Mouse (Mus musculus) stomach, embryonic 16.5 days (tissue): ENCODE measurements at regions not wholly inside any gene's neighbourhood (a gene's known extent, or its start where the extent isn't known, plus 50 kb on each side); places are given as distances from the start of the nearest gene placed in this dataset.

Experiments used
- ATAC-seq: fragments of 200-750 bp; cut with Nextera tagmentation; 2 replicates; pipeline ENCODE4 v1.8.0; 2017; ENCODE audit warnings: moderate number of reproducible peaks, moderate TSS enrichment; ENCODE audit not compliant: insufficient read depth, low FRiP score
- H3K27ac ChIP-seq: fragments of 300-500 bp; sonication (generic); 2 replicates; pipeline ENCODE4 v1.5.1; 2014; ENCODE audit warnings: low read length
- H3K27me3 ChIP-seq: fragments of 300-500 bp; sonication (generic); 2 replicates; pipeline ENCODE4 v1.6.1; 2014; ENCODE audit warnings: low read length, control low read depth, mixed read lengths; ENCODE audit not compliant: control insufficient read depth, insufficient read depth
- H3K36me3 ChIP-seq: fragments of 300-500 bp; sonication (generic); 2 replicates; pipeline ENCODE4 v1.6.1; 2014; ENCODE audit warnings: low read length; ENCODE audit not compliant: control insufficient read depth, insufficient read depth
- H3K4me1 ChIP-seq: fragments of 300-500 bp; sonication (generic); 2 replicates; pipeline ENCODE4 v1.6.1; 2014; ENCODE audit warnings: low read length, control low read depth, mixed read lengths; ENCODE audit not compliant: control insufficient read depth, insufficient read depth
- H3K4me2 ChIP-seq: fragments of 300-500 bp; sonication (generic); 2 replicates; pipeline ENCODE4 v1.6.1; 2014; ENCODE audit warnings: low read depth, low read length, mixed read lengths
- H3K4me3 ChIP-seq: fragments of 300-500 bp; sonication (generic); replicated peaks from 2 replicates; pipeline ENCODE4 v1.5.1; 2014; ENCODE audit warnings: mild to moderate bottlenecking, low read length
- H3K9ac ChIP-seq: fragments of 300-500 bp; sonication (generic); 2 replicates; pipeline ENCODE4 v1.6.1; 2014; ENCODE audit warnings: low read length
- H3K9me3 ChIP-seq: fragments of 300-500 bp; sonication (generic); replicated peaks from 2 replicates; pipeline ENCODE4 v1.6.1; 2016; ENCODE audit warnings: low read length, control low read depth; ENCODE audit not compliant: control insufficient read depth
- WGBS: fragments of 180-500 bp; shearing (Covaris S2); extraction: QIAGEN DNeasy Blood & Tissue Kit; methylation state at CpG from one replicate; pipeline ENCODE4 v1.1.7; 2014; 5-methylcytosine and 5-hydroxymethylcytosine counted together

- Histone ChIP-seq H3K4me1 (no peaks in the 10 kb centered on the region), H3K4me3 (no peak overlapping the region), H3K27ac (no peak overlapping the region), H3K27me3 (no peaks in the 10 kb centered on the region), H3K9ac (no peak overlapping the region), H3K4me2 (no peak overlapping the region), H3K36me3 (no peaks in the 10 kb centered on the region), H3K9me3 (0 out of 2 replicates have a peak, but pooled peaks cover 4% of the 10 kb centered on the region)
- ATAC-seq, result no peak
- 54% methylated on average over 6 of the region's 6 CpGs for WGBS
These were observed 66.0 kb downstream of the Amer2 start for GRCm38 (mm10) chr14:60439106-60439505.

GRCm38 (mm10) chr14:60443821-60444551 is 70.9 kb downstream of the Amer2 start:
- Histone ChIP-seq H3K27ac (no peak overlapping the region), H3K4me1 (no peaks in the 10 kb centered on the region), H3K4me2 (no peak overlapping the region), H3K9me3 (0 out of 2 replicates have a peak, but pooled peaks cover 4% of the 10 kb centered on the region), H3K9ac (no peak overlapping the region), H3K27me3 (no peaks in the 10 kb centered on the region), H3K36me3 (no peaks in the 10 kb centered on the region), H3K4me3 (no peak overlapping the region)
- ATAC-seq, result no peak
- 52% methylated on average over 7 of the region's 7 CpGs for WGBS

- Histone ChIP-seq H3K27ac (no peak overlapping the region), H3K9me3 (0 out of 2 replicates have a peak, but pooled peaks cover 4% of the 10 kb centered on the region), H3K27me3 (no peaks in the 10 kb centered on the region), H3K4me3 (no peak overlapping the region), H3K4me2 (no peak overlapping the region), H3K9ac (no peak overlapping the region), H3K4me1 (no peaks in the 10 kb centered on the region), H3K36me3 (no peaks in the 10 kb centered on the region)
- ATAC-seq, result no peak
- 28% methylated on average over 3 of the region's 3 CpGs for WGBS
These were observed 71.5 kb downstream of the Amer2 start for GRCm38 (mm10) chr14:60444552-60444937.

GRCm38 (mm10) chr14:60446037-60446436 is 73.0 kb downstream of the Amer2 start:
- Histone ChIP-seq H3K27me3 (no peaks in the 10 kb centered on the region), H3K4me2 (no peak overlapping the region), H3K9me3 (0 out of 2 replicates have a peak, but pooled peaks cover 4% of the 10 kb centered on the region), H3K9ac (no peak overlapping the region), H3K36me3 (no peaks in the 10 kb centered on the region), H3K4me1 (no peaks in the 10 kb centered on the region), H3K27ac (no peak overlapping the region), H3K4me3 (no peak overlapping the region)
- no peak for ATAC-seq
- WGBS, result 81% methylated on average over 6 of the region's 6 CpGs

- Histone ChIP-seq H3K36me3 (no peaks in the 10 kb centered on the region), H3K9ac (no peak overlapping the region), H3K27me3 (no peaks in the 10 kb centered on the region), H3K4me2 (no peak overlapping the region), H3K4me3 (no peak overlapping the region), H3K9me3 (no peaks in the 10 kb centered on the region), H3K4me1 (no peaks in the 10 kb centered on the region), H3K27ac (no peak overlapping the region)
- 84% methylated on average over 9 of the region's 9 CpGs for WGBS
- ATAC-seq, result no peak
These were observed 78.2 kb downstream of the Amer2 start for GRCm38 (mm10) chr14:60451216-60451615.

GRCm38 (mm10) chr14:60451684-60452083 is 78.6 kb downstream of the Amer2 start:
- no peak overlapping the region for H3K4me2 ChIP-seq
- no peaks in the 10 kb centered on the region for H3K27me3 ChIP-seq
- H3K9ac ChIP-seq, result no peak overlapping the region
- no peak overlapping the region for H3K4me3 ChIP-seq
- no peak overlapping the region for H3K27ac ChIP-seq
- H3K9me3 ChIP-seq, result no peaks in the 10 kb centered on the region
- WGBS, result 82% methylated on average over 7 of the region's 7 CpGs
- no peak for ATAC-seq
- H3K36me3 ChIP-seq, result no peaks in the 10 kb centered on the region
- H3K4me1 ChIP-seq, result no peaks in the 10 kb centered on the region

- Histone ChIP-seq H3K4me2 (no peak overlapping the region), H3K9me3 (no peaks in the 10 kb centered on the region), H3K4me3 (no peak overlapping the region), H3K27ac (no peak overlapping the region), H3K9ac (no peak overlapping the region), H3K4me1 (no peaks in the 10 kb centered on the region), H3K36me3 (no peaks in the 10 kb centered on the region), H3K27me3 (no peaks in the 10 kb centered on the region)
- WGBS, result 57% methylated on average over 9 of the region's 9 CpGs
- no peak for ATAC-seq
These were observed 83.7 kb downstream of the Amer2 start for GRCm38 (mm10) chr14:60456767-60457166.

- WGBS, result under 1% methylated on average over 38 of the region's 38 CpGs
These were observed 112.2 kb downstream of the Amer2 start for GRCm38 (mm10) chr14:60484996-60485888.

GRCm38 (mm10) chr14:60485889-60486274 is 112.8 kb downstream of the Amer2 start:
- H3K27me3 ChIP-seq, result peaks cover 9% of the 10 kb centered on the region
- peak overlapping the region; percentile 75 for H3K4me2 ChIP-seq
- H3K9ac ChIP-seq, result no peak overlapping the region
- no peaks in the 10 kb centered on the region for H3K36me3 ChIP-seq
- ATAC-seq, result peak; percentile 85
- peak overlapping the region; percentile 43 for H3K4me3 ChIP-seq
- no peak overlapping the region for H3K27ac ChIP-seq
- no peaks in the 10 kb centered on the region for H3K9me3 ChIP-seq
- H3K4me1 ChIP-seq, result 0 out of 2 replicates have a peak, but pooled peaks cover 8% of the 10 kb centered on the region
- WGBS, result 1% methylated on average over 5 of the region's 5 CpGs

More at GRCm38 (mm10) chr14:60484996-60485888, 112.2 kb downstream of the Amer2 start:
- Histone ChIP-seq H3K27me3 (peaks cover 9% of the 10 kb centered on the region), H3K9me3 (no peaks in the 10 kb centered on the region), H3K9ac (no peak overlapping the region; the same call in 1 of the 2 replicates), H3K4me1 (0 out of 2 replicates have a peak, but pooled peaks cover 8% of the 10 kb centered on the region), H3K4me3 (peak overlapping the region; percentile 43), H3K36me3 (no peaks in the 10 kb centered on the region), H3K4me2 (peak overlapping the region; percentile 75), H3K27ac (no peak overlapping the region)
- peak; percentile 76 for ATAC-seq
